Mouse (Mus musculus) left cerebral cortex, adult 2 months (tissue): ENCODE measurements at regions not wholly inside any gene's neighbourhood (a gene's known extent, or its start where the extent isn't known, plus 50 kb on each side); places are given as distances from the start of the nearest gene placed in this dataset.
"Not testable (repeated sequence)": the region's sequence is repeated elsewhere in the genome, so short reads cannot be mapped to it uniquely, and the experiment has no call there.

Source experiments
- DNase-seq, 2 experiments: peaks; one replicate each; pipeline ENCODE4 v3.0.0; 2021 to 2022; ENCODE audit warnings: low spot score in 2 of 2, mixed read lengths in 1 of 2; ENCODE audit errors: extremely low spot score in 1 of 2
- H3K27ac ChIP-seq: fragments of 200-600 bp; 2 replicates; pipeline ENCODE4 v1.8.1; 2022
- H3K4me3 ChIP-seq: fragments of 200-600 bp; 2 replicates; pipeline ENCODE4 v1.8.1; 2022
- CTCF ChIP-seq: fragments of 200-600 bp; IDR thresholded peaks from 2 replicates; pipeline ENCODE4 v1.8.1; 2022; ENCODE audit warnings: antibody characterized with exemption, mild to moderate bottlenecking, moderate library complexity
- intact Hi-C: fragments of 180-260 bp; cut with DNase I; formaldehyde crosslinking; loops from one replicate; pipeline ENCODE4 v1.15.1; 2025

DNA sequence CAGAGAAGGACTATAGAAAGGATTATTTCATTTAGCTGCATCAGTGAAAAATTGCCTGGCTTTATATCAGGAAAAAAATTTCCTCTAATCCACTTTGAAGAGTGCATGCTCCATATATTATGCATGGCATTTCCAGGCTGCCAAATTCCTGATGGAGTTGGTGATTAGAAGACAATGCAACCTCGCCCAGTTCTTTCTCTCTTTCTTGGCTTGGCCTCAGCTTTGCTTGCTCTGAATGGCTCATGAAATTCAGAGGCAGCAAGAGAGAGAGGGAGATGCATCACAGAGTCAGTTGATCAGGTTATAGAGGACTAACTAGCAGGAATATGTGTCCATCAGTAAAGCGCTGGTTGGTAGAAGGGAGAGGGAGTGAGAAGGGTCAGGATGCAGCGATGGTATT is 335.6 kb upstream of the Igfbp7 start:
- no peak for DNase-seq
- intact Hi-C loops, result no loop called here
- no peak overlapping the region for H3K4me3 ChIP-seq
- no peak for TF ChIP-seq CTCF
- H3K27ac ChIP-seq, result no peak overlapping the region

DNA sequence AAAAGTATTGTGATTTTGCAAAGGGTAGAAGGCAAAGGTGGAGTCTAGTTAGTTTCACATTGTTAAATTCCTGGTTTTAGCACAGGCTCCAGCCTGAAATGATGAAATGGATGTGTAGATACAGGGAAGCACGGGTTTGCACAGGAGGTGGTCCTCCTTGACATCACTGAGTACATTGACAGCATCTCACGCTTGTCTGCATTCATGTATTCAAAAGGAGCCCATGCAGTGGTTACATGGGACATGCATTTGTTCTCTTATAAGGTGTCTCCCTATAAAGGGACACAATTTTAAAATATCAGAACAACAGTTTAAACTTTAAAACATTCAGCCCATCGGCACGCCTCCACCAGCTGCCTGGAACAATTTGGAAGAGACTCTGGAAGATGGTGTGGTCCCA is 322.4 kb upstream of the Igfbp7 start:
- H3K4me3 ChIP-seq, intact Hi-C loops, H3K27ac ChIP-seq, DNase-seq: not testable (repeated sequence)

DNA sequence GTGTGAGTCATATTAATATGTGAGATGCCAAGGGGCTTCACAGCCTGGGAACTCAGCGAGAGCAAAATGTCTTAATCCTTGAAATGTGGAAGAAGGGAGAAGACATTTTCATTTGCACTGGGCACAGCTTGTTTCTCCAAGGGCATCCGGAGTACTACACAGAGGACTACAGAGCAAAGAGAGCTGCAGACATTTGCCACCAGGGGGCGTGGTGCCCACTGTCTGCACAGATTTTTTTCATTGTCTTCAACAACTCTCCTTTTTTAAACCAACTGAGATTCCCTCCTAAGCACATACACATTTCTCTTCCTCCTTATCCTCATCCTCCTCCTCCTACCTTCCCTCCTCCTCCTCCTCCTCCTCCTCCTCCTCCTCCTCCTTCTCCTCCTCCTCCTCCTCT is 273.8 kb upstream of the Igfbp7 start:
- DNase-seq, result no peak
- TF ChIP-seq CTCF, result peak; percentile 31
- intact Hi-C loops, result no loop called here
- Histone ChIP-seq H3K27ac (no peak overlapping the region), H3K4me3 (no peak overlapping the region)

DNA sequence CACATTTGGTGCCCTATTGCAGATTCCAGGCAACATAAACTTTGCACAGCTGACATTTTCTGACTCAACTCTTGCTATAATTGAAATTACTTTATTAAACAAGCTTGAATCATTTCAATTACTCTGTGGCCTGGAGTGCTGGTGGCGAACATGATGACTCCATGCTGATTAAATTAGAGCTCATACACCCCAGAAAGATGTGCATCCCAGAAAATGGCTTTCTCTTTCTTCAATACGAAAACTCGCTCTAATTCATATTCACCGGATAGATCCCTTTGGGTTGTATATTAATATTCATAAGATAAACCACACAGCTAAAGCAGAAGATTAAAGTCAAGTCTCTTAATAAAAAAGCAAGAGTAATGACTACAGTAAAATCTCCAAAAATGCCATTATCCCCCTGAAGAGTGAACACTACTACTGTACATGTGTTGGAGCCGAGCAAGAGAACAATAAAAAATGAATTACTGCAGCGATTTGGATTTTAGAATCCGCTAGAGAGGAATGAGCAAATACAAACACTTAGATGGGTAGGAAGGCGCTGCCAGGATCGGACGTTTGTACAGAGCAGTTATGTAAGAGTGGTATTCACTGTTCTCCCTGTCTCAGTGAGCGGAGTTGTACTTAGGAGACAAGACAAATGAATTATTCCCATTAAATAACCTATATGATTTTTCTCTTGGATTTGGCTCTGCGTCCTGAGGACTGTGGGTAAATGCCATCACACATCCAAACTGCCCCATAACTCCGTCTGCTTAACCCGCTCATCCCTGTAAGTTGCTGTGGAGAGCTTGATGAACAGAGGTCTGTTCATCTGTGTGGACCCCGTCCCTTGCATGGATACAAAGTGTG is 264.5 kb upstream of the Igfbp7 start:
- TF ChIP-seq CTCF, result no peak
- no peak overlapping the region for H3K27ac ChIP-seq
- H3K4me3 ChIP-seq, result no peak overlapping the region
- DNase-seq, result no peak
- intact Hi-C loops, result no loop called here

DNA sequence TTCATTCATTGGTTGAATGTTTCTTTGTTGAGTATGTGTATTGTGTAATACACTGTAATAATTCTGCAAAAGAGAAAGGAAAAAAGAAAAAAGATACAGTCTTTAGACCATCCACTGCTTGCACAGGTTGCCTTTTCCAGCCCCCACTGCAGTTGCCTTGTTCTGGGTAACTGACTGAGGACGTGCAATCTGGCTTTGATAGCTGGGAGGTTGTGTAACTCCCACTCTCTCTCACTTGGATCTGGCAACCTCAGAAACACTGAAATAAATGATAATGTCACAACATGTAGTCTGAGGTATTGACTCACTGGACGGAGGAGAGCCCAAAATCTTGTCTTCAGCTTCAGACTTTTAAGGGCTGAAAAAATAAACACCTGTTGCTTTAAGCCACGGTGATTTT is 255.3 kb upstream of the Igfbp7 start:
- intact Hi-C loops, result no loop called here
- no peak for DNase-seq
- no peak for TF ChIP-seq CTCF
- Histone ChIP-seq H3K27ac (no peak overlapping the region), H3K4me3 (no peak overlapping the region)

DNA sequence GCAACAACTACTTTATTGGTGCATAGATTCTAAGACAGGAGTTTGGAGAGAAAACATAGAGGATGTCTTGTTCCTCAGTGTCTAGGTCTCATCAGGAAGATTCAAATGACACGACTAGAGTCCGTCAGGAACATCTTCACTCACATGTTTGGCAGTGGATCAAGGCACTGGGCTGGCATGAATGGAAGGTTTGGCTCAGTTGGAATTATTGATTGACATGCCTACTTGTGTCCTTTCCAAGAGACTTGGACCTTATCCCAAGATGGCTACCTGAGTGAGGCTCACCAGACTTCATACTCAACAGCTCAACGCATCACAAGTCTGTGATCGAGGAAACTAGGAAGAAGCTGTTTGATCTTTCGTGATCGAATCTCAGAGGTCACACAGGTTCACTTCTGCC is 251.2 kb upstream of the Igfbp7 start:
- intact Hi-C loops, result no loop called here
- DNase-seq, result no peak
- TF ChIP-seq CTCF, result no peak
- H3K27ac ChIP-seq, result no peak overlapping the region
- H3K4me3 ChIP-seq, result no peak overlapping the region

DNA sequence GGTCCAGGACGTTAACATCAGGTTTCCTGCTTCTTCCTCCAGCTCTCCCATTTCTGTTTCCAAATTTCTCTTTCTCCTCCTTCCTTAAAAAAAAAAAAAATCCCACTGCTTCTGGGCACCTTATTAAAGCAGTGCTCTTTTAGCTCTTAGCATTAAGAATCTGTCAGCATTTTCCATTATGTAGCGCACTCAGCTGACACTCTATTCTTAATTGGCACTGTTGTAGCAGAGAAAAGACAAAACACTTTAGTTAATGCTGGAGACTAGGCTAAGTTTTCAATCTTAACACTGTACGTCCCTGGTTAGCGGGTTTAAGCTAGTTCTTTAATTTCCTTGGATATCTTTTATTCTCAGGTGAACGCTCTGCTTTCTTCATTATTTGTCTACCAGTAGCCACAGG is 236.8 kb upstream of the Igfbp7 start:
- DNase-seq, result no peak
- H3K4me3 ChIP-seq, result no peak overlapping the region
- TF ChIP-seq CTCF, result no peak
- H3K27ac ChIP-seq, result no peak overlapping the region
- intact Hi-C loops, result no loop called here

DNA sequence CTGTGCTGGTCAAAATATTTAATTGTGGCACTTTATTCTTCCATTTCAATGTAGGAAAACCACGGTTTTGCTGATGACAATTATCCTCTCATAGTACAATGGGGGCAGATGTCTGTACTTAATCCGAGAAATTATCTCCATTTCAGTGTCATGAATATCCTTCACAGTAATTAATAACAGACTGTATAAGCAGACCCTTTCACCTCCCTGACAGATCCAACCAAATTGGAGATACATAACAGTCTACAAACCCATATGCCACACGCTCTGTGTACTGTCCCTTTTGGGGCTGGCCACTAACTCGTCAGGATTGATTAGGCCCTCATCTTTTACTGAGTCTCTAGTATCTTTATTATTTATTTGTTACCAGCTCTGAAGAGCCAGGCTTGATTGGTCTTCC is 212.6 kb upstream of the Igfbp7 start:
- intact Hi-C loops, result no loop called here
- DNase-seq, result no peak
- no peak overlapping the region for H3K4me3 ChIP-seq
- no peak overlapping the region for H3K27ac ChIP-seq
- TF ChIP-seq CTCF, result no peak

DNA sequence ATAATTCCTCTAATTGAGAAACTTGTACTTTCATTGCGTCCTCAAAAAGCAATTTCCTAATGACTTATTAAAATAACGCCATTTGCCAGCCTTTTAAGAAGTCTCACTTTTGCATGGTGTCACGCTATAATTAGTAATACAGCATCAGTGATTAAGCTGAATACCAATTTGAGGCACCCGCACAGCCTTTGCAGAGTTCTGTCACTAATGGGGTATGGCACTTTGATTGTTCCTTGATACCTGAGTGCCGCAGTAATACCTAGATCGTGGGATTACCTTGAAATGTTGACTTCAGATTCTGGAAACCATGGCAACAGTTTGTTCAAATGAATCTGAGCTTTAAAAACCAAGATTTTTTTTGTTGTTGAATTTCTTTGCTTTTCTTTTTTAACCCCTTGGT is 202.7 kb upstream of the Igfbp7 start:
- intact Hi-C loops, result no loop called here
- TF ChIP-seq CTCF, result no peak
- no peak for DNase-seq
- Histone ChIP-seq H3K27ac (no peak overlapping the region), H3K4me3 (no peak overlapping the region)

DNA sequence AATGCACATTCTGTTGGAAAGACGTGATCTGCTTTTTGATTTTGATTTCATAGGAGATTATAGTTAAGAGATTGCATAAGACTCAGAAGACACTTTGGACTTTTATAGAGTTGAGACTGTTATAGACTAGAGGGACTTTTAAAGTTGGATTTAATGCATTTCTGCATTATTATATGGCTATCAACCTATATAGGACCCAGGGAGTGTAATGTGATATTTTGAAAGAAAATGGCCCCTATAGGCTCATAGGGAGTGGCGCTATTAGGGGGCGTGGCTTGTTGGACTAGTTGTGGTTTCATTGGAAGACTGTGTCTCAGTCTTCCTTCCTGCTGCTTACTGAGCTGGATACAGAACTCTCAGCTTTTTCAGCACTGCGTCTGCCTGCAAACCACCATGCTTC is 186.9 kb upstream of the Igfbp7 start:
- intact Hi-C loops, result no loop called here
- no peak for DNase-seq
- no peak overlapping the region for H3K27ac ChIP-seq
- H3K4me3 ChIP-seq, result no peak overlapping the region
- TF ChIP-seq CTCF, result no peak

DNA sequence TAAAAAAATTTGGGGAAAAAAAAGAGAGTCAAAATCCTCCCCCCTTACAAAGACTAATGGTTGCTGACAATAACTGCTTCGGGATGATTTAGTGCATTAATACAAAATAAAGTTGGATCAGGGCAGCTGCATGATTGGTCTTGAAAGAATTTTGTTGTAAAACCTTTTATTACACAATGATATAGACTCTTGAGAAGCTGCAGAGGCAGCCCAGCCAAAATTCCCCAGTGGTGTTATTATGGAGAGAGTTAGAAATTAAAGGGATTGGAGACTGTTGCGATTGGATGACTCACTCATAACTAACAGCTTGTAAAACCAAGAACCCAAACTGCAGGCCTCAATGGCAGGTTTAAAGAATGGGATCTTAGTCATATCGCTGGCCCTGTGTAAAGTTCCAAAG is 181.4 kb upstream of the Igfbp7 start:
- intact Hi-C loops, result no loop called here
- TF ChIP-seq CTCF, result no peak
- DNase-seq, result no peak
- no peak overlapping the region for H3K27ac ChIP-seq
- no peak overlapping the region for H3K4me3 ChIP-seq

DNA sequence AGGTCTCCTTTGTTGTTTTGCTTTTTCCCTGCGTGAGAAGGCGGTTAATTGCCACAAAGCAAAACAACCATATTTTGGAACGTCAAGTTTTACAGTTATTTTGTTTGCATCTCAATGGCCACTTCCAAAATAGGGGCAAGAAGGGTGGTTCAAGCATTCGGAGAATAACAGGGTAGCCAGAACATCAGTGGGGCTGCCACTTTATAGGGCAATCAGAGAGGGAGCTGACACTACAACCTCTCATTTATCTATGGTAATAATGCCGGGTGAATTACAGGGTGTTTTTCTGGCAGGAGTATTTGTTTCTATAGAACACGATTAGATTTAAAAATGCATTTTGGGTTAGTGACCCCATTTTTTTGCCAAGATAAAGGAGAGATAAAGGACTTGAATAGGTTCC is 173.9 kb upstream of the Igfbp7 start:
- Histone ChIP-seq H3K27ac (no peak overlapping the region), H3K4me3 (no peak overlapping the region)
- no peak for DNase-seq
- intact Hi-C loops, result no loop called here
- no peak for TF ChIP-seq CTCF

DNA sequence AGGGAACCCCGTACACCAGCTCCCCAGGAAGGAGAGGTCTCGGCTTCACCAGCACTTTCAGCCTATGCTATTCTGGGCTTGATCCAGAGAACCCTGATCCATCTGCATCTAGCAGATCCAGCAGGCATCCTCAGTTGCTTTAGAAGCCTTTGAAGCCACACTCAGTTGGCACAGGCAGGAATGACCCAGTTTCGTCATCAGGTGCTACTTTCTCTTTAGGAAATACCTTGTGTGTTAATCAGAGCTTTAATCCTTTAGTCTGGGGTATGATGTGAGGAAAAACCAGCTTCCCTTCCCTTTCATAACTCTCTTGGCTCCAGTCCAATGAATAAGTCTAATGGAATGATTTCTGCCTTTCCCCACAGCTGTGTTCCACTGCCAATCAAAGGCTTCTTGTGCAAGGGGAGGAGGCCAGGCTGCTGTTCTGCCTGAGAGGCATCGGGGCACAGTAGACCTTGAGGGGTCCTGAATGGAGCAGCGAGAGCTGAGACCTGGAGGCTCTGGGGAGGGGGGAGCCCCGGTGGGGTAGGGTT is 173.3 kb upstream of the Igfbp7 start:
- intact Hi-C loops, result no loop called here
- H3K27ac ChIP-seq, result no peak overlapping the region
- no peak for DNase-seq
- TF ChIP-seq CTCF, result no peak
- H3K4me3 ChIP-seq, result no peak overlapping the region
